Mouse (Mus musculus): Measurements from ENCODE around the gene Amot.

The Amot gene

DNA sequence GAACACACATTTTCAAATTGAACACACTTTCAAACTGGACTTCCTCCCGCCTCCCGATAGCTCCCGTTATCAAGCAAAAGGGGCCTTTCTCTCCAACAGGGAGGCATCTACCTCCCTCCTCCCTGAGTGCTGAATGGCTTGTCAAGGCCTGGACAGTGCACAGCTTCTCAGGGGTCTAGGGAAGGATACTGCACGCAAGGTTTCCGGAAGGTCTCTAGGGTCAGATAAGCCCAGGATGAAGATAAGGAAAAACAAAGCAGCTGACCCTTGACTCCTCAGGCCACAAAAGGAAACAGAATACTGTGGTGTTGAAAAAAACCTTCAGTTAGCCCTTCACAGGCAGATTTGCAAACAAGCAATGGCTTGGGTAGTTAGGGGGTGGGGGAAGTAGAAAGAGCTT lies 22.6 kb downstream of the Amot start:
- DNase-seq (ENCODE audit: low read depth), result no peak

DNA sequence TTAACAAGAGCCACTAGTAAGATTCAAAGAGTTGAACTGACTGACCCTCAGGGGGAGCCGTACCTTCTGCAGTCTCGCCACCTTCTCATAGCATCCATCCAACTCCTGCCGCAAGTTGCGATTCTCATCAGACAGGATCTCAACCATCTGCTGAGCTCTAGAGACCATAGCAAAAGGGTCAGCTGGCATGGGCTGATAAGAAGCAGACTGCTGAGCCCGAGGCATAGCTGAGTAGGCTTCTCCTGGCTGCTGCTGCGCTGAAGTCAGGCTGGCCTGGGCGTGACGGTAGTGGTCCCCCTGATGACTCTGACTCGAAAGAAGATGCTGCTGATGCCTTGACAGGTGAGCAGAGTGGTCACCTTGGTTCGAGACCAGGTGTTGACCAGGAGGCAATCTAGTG lies 25.0 kb downstream of the Amot start:
- DNase-seq (ENCODE audit: low read depth), result no peak

DNA sequence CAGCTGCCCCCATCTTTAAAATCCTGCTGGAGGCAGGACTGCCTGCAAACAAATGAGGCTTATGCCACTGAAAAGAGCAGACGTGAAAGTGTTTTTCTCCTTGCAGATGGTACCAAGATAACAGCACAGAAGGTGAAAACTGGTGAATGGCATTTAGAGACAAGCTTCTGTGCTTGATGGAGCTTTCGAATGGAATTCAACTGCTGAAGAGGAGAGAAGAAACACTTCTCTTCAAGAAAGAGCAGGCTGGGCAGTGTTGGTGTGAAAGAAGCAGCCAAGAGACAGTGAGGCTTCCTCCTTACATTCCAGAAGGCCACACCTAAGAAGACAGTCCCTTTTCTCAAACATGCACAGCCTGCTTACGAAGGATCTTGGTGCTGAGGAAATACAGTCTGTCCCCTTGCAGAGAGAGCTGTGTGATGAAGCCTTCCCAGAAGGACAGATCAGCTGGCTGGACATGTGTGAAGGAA lies 27.2 kb downstream of the Amot start:
- DNase-seq (ENCODE audit: low read depth), result no peak

DNA sequence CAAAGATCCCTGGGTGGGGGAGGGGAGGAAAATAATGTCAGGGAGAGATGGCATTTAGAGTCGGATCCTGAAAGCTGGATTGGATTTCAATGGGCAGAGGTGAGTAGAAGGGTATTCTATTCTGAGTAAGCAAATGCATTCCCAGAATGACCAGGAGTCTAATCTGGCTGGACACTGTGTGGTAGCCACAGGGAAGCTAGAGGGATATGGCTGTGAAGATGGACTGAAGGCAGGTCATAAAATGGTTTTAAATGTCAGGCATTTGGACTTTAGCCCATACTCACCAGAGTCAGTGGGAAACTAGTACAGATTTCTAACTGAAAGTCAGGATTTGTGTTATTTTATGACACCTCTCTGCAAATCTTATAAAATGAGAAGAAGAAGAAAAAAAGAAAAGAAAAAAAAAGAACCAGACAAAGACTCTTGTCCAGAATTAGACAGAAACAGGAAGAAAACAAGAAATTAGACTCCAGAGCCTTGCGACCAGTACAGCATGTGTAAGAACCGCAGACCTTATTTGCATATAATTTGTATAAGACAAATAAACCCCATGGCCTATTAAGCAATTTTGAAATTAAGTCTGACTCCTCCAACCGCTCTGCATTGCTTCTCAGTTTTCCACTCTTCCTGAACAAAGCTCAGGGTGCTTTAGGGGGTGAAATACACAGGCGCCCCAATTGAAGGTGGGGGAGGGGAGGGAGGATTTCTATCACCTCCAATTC lies 27.8 kb downstream of the Amot start:
- no peak for DNase-seq (ENCODE audit: low read depth)

DNA sequence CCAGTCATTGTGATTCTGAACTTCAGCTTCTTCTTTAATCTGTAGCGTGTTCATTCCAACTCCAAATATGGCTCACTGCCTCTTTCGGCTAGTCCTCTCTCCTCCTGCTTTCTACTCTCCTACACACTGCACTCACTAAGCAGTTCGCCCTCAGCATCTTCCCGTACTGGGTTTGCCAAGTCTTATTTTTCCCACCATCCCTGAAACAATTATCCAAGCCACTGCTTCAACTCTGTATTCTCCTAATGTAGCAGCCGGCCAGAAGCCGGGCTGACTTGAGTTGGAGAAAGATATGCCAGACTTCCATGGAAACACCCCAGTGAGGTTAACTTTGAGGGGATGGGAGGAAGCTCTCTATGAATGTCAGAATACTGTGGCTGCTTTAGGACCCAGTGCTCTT lies 36.7 kb downstream of the Amot start:
- no peak for DNase-seq (ENCODE audit: low read depth)

DNA sequence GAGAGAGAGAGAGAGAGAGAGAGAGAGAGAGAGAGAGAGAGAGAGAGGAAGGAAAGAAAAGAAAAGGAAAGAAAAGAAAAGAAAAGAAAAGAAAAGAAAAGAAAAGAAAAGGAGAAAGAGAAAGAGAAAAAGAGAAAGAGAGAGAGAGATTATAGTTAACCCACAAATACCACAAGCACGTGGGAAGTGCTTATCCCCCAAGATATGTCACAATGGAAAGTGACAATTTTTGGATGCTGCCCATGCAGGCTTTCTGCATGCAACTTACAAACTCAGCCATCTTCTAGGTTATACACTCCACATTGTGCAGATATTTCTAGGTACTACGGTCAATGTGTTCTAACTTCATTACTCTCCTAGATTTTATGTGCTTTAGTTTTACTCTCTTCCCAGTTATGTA lies 41.5 kb downstream of the Amot start:
- DNase-seq (ENCODE audit: low read depth), result no peak

DNA sequence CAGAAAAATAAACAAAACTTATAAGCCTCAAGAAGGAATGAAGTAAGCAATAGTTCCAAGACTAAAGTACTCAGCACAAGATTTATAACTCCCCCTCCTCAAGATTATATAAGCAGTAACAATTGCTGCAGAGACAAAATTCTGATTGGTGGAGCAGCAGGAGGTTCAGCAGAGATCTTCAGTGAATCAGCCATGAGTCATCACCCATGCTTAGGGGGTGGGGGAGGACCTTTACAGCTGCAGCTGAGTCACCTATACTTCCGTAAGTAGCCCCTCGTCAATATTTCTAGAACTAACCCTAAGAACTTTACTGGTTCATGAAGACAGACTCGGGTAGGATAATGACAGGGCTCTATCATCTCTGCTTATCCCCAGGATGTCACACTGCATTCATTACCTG lies 43.6 kb downstream of the Amot start:
- DNase-seq (ENCODE audit: low read depth), result peak; percentile 62

GRCm38 (mm10) chrX:145456251-145456650 lies 48.7 kb downstream of the Amot start:
- no peak for DNase-seq (ENCODE audit: low read depth)

DNA sequence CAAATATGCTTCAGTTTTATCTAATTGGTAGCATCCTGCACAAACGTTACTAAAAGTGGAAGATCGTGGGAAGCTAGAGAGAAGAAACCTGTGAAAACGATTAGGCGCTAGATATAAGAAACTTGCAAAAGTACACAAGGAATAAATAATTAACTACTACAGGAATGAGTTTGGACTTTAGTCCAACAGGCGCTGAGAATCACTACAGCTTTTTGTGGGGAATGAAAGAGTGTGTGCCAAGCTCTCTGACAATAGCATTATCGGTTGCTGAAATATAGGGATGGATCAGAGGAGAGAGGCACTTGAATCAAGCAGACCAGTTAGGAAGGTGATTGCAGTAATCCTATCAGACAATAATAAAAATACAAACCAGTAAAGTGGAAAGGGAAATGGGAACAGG lies 49.4 kb downstream of the Amot start:
- DNase-seq (ENCODE audit: low read depth), result no peak

DNA sequence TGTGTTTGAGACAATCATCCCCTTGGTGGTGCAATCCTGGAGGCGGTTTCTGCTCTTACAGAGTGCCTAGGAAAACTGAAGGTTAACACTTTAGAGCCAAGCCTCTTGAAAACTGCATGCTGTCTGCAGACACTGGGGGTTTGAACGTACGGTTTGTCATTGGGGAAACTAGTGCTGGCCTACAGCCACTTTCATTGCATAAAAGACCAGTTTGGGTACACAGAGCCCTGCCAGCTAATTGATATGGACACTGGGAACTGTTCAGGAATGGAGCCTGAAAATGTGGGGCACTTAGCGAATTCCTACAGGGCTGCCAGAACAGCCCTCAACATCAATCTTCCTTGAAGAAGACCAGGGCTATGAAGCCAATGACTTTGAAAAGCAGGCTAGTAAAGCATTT lies 50.2 kb downstream of the Amot start:
- no peak for DNase-seq (ENCODE audit: low read depth)

DNA sequence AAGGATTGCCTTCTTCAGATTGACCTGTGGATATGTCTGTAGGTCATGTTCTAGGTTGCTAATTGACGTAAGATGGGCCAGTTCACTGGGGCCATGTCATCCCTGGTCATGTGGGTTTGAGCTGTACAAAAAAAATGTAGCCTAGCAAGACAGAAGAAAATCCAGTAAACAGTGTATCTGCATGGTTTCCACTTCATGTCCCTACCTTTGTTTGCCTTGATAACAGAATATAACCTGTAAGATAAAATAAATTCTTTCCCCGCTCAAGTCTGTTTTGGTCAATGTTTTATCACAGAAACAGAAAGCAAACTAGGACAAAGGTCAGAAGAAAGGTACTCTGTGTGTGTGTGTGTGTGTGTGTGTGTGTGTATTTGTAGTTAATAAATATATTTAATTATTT lies 63.5 kb downstream of the Amot start:
- no peak for DNase-seq (ENCODE audit: low read depth)

GRCm38 (mm10) chrX:145433652-145434051 lies 71.3 kb downstream of the Amot start:
- DNase-seq (ENCODE audit: low read depth), result no peak

DNA sequence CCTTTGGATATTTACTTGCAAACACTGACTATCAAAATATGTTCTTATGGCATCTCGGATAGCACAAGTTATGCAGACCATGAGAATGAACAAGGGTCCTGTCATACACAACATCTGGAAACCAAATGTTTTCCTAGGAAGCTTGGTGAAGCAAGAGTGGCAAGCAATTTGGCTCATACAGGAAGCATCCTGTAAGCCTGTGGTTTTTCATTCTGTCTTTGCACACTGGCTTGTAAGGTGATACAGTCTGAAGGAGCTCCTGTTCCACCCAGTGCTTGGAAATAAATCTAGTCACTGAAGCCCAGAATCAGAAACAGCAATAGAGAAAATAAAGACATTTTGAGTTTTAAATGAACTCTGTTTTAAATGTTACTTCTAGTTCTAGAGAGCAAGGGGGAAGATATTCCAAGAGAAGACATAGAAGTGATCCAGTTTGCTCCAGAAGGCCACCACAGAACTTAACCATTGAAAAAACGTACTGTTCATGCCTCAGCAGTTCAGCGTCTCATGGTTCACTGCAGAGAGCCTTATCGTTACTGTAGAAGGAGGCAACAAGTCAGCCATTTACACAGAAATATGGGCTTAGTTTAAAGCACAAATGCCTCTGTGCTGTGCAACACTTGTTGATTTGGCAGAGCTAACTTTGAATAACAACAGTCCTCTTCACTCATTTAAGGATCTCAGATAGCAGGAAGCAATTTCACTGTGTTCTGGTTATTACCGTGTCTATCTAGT lies 74.0 kb downstream of the Amot start:
- DNase-seq (ENCODE audit: low read depth), result peak; percentile 13

GRCm38 (mm10) chrX:145428811-145429210 lies 76.2 kb downstream of the Amot start:
- DNase-seq (ENCODE audit: low read depth), result no peak

DNA sequence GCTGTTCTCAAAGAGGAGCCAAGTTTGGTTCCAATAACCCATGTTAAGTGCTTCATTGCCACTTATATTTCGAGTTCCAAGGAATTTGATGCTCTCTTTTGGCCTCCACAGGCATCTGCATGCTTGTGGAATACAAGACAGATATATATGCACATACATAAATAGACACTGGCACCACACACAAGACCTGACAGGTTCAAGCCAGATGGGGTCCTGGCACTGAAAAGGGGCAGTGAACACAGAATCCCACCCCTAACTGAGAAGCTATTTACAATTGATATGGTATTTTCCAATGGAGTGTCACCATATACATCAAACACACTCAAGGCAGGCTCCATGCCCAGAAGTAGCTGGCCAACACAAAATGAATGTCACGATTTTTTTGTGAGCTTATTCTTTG lies 81.0 kb downstream of the Amot start:
- no peak for DNase-seq (ENCODE audit: low read depth)

DNA sequence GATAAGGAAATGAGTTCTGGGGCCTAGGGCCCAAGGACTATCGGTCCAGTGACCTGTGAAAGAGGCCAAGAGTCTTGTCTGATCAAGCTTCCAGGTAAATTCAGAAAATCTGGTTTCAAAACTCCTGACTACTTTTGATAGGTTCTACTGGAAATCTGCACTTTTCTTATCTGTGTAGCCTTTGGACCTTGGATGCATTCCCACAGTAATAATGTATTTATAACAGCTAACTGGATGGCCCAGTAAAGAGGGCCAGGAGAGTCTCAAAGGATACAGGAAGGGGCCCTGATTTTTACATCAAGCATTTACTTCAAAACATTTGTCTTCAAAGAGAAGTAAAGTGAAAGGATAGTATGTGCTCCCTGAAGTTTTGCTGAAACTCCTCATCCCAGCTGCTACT lies 90.7 kb downstream of the Amot start:
- no peak for DNase-seq (ENCODE audit: low read depth)

DNA sequence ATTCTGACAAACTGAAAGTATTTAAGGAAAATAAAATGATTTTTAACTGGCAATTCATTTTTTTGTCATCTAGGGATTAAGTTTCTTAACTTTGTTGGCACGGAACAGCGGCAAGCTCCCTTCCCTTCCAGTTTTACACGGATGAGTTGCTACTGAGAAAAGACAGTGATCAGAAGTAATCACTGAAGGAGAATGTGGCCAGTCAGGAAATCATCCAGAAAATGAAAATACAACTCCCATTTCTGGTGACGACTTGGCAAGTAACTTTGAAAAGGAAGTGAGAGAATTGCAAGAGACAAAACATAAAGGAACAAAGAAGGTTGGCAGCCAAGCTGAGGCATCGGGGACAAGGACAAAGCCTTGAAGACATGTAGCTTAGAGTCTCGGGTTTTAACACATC lies 93.6 kb downstream of the Amot start:
- DNase-seq (ENCODE audit: low read depth), result peak; percentile 9

DNA sequence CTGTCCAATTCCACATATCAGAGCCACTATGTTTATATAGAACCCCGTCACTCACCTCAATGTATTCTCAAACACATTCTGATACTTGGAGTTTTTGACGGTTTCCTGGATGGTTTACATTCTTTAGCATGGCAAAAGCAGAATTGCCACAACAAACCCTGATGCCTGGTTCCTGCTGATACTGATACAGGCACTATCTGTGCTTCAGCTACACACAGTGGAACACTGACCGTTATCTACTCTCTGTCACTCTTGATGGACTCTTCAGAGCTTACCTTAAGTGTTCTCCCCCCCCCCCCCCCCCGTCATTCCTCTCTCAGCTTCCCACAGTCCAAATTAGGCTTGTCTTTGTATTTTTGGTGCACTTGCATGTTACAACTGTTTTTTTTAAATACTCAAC lies 98.9 kb downstream of the Amot start:
- no peak for DNase-seq (ENCODE audit: low read depth)

DNA sequence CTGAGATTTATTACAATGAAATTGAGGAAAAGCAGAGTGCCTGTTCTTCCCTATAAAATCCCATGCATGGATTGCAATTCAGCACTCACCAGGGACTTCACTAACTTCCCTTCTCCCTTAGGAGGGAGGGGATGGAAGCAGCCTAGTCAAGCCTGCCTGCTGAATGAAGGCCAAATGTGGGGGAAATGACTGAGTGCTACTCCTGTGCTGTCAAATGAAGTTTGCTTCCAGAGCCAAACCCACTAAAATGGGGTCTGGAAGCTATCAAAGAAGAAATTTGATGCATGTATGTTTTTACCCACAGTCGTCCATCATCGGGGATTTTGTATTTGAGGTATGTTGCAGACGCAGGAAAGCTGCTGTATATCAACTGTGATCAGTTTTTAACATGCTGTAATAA lies 103.1 kb downstream of the Amot start:
- peak; percentile 22 for DNase-seq (ENCODE audit: low read depth)

GRCm38 (mm10) chrX:145399236-145399635 lies 105.7 kb downstream of the Amot start:
- peak; percentile 68 for DNase-seq (ENCODE audit: low read depth)

Data from NIH3T3 (cell line).